Mouse (Mus musculus) liver, embryonic 13.5 days (tissue): ENCODE results near the gene Gm44511. TPM values are rescaled to one million over a fixed set of nuclear protein-coding genes. Genes with fewer than 3 reads are reported as not detected.

ENCODE experiments used
- polyA plus RNA-seq: library from polyadenylated mRNA; unstranded; fragments of >200 nt; fragmentation: Nextera tagmentation; extraction: Ambion mirVana; gene quantifications from 2 replicates; pipeline ENCODE4 v1.2.1, GENCODE M21; 2015

Gene Gm44511
- polyA plus RNA-seq, 1 experiment from 2014 or later = 0.20 TPM

Other genes starting within 250 kb of the Gm44511 start
- 4.4 and 4.6 TPM in 2 replicates for gene A2ml1, start 244.7 kb downstream of the Gm44511 start, polyA plus RNA-seq
- gene Klrb1a, start 202.8 kb downstream of the Gm44511 start, polyA plus RNA-seq = 0.23 and 0.29 TPM in 2 replicates
- gene Clec2h, start 163.9 kb downstream of the Gm44511 start, polyA plus RNA-seq = not detected in 2 replicates
- gene Klrb1, start 103.3 kb downstream of the Gm44511 start, polyA plus RNA-seq = not detected in 2 replicates
- gene Klrb1c, start 37.1 kb downstream of the Gm44511 start, polyA plus RNA-seq = 0.08 and 0.10 TPM in 2 replicates
- gene Klrb1b, start within 50 bp of the Gm44511 start, polyA plus RNA-seq = 0.09 TPM in 1 of 2 replicates, not detected in the other
- gene Clec2i, start 61.3 kb upstream of the Gm44511 start, polyA plus RNA-seq = 0.09 and 0.16 TPM in 2 replicates
- gene BC035044, start 64.8 kb upstream of the Gm44511 start, polyA plus RNA-seq = 6.9 and 7.6 TPM in 2 replicates
- gene Clec2g, start 108.1 kb upstream of the Gm44511 start, polyA plus RNA-seq = not detected in 2 replicates
- 0.41 and 0.47 TPM in 2 replicates for gene Klrb1f, start 219.6 kb upstream of the Gm44511 start, polyA plus RNA-seq